Mouse (Mus musculus) CH12.LX (cell line): Measurements from ENCODE around the gene Prdm12.

Experiments
- CTCF ChIP-seq, 2 experiments: IDR thresholded peaks in 1 of 2; conservative IDR thresholded peaks in 1 of 2; 2 replicates each; pipeline ENCODE4 v1.5.1; 2011 to 2012; ENCODE audit warnings: low read depth in 2 of 2, low read length in 2 of 2, improper control_type of control experiment in 1 of 2, inconsistent platforms in 1 of 2, mild to moderate bottlenecking in 1 of 2, moderate library complexity in 1 of 2
- E2F4 ChIP-seq: IDR thresholded peaks from 2 replicates; pipeline ENCODE4 v1.6.1; 2011; ENCODE audit warnings: low read depth, low read length, improper control_type of control experiment; ENCODE audit not compliant: insufficient replicate concordance
- EP300 ChIP-seq: IDR thresholded peaks from 2 replicates; pipeline ENCODE4 v1.6.1; 2011; ENCODE audit warnings: low read length, improper control_type of control experiment
- HCFC1 ChIP-seq: IDR thresholded peaks from 2 replicates; pipeline ENCODE4 v1.6.1; 2012; ENCODE audit warnings: low read depth, mild to moderate bottlenecking, inconsistent platforms, low read length, improper control_type of control experiment
- MAX ChIP-seq: IDR thresholded peaks from 2 replicates; pipeline ENCODE4 v1.6.1; 2011; ENCODE audit warnings: low read length, improper control_type of control experiment
- MEF2A ChIP-seq: IDR thresholded peaks from 2 replicates; pipeline ENCODE4 v1.6.1; 2014; ENCODE audit warnings: low read depth, mild to moderate bottlenecking, inconsistent platforms, low read length, improper control_type of control experiment, borderline replicate concordance
- POLR2A ChIP-seq: IDR thresholded peaks from 2 replicates; pipeline ENCODE4 v1.6.1; 2011; ENCODE audit warnings: low read depth, mild to moderate bottlenecking, improper control_type of control experiment, low read length
- RAD21 ChIP-seq: IDR thresholded peaks from 2 replicates; pipeline ENCODE4 v1.6.1; 2011; ENCODE audit warnings: low read depth, mild to moderate bottlenecking, low read length, improper control_type of control experiment, moderate library complexity
- SMC3 ChIP-seq: IDR thresholded peaks from 2 replicates; pipeline ENCODE4 v1.6.1; 2011; ENCODE audit warnings: low read depth, low read length, improper control_type of control experiment
- TCF12 ChIP-seq: IDR thresholded peaks from 2 replicates; pipeline ENCODE4 v1.6.1; 2014; ENCODE audit warnings: low read depth, mild to moderate bottlenecking, inconsistent platforms, low read length, improper control_type of control experiment

DNA sequence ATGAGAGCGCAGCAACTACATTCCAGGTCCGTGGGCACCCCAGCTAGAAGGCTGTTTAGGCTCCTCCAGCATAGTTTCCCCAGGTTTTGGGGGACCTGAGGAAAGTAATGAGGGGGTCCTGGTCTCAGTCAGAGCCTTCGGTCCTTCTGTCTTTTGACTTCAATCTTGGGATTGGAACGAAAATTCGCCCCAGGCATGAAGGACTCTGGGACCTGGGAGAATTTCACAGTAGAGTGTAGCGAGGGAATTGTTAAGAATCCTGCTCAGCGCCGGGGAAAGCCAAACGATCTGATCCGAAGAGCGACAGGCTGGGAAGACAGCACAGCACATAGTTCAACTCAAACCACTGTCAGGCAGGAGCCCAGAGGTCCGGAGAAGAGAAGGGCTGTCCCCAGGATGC is 2.5 kb upstream of the Prdm12 start:
- no peak for TF ChIP-seq E2F4
- TF ChIP-seq HCFC1: no peak
- TF ChIP-seq CTCF (conservative IDR thresholded peaks at IDR 0.05 in 1 of 2, IDR thresholded peaks at IDR 0.05 in 1 of 2; ENCODE audit: low read depth in 2 of 2, low read length in 2 of 2): no peak
- no peak for TF ChIP-seq RAD21
- TF ChIP-seq POLR2A: no peak
- no peak for TF ChIP-seq MEF2A
- TF ChIP-seq MAX: no peak
- TF ChIP-seq EP300: no peak
- TF ChIP-seq TCF12: no peak
- TF ChIP-seq SMC3: no peak
